Mouse (Mus musculus): ENCODE data around the gene Erbb4.

GRCm38 (mm10) chr1:69027816-69028215, 80.0 kb downstream of the Erbb4 start:
- TF ChIP-seq CTCF (IDR thresholded peaks at IDR 0.05; ENCODE audit: low read depth, low read length) (no peak), POLR2A (IDR thresholded peaks at IDR 0.05; ENCODE audit: extremely low read depth, insufficient read depth, low read length) (no peak)

Measured in liver, adult 2 months (tissue).